Mouse (Mus musculus) liver, adult 2 months (tissue): ENCODE measurements at regions not wholly inside any gene's neighbourhood (a gene's known extent, or its start where the extent isn't known, plus 50 kb on each side); places are given as distances from the start of the nearest gene placed in this dataset.

Experiments used
- CTCF ChIP-seq: fragments of 200-500 bp; IDR thresholded peaks from 2 replicates; pipeline ENCODE4 v1.5.1; 2011; ENCODE audit warnings: low read depth, low read length, control low read depth
- POLR2A ChIP-seq: fragments of 200-500 bp; IDR thresholded peaks from 2 replicates; pipeline ENCODE4 v1.6.1; 2011; ENCODE audit warnings: low read length, control low read depth; ENCODE audit not compliant: insufficient read depth; ENCODE audit errors: extremely low read depth

DNA sequence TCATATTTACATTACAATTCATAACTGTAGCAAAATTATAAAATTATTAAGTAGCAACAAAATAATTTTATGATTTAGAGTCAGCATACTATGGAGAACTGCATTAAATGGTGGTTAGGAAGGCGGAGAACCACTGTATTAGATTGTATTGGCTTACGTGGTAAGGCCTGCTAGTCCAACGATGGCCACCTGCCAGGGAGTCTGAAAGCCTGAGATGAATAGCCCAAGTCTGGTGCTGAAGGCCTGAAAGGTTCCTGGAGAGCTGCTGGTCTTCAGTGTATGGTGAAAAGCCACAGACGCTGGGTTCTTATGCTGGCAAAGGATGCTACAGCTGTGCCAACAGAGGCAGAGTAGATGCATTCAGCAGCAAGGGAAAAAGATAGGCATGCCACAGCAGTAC, 370.5 kb downstream of the Tmem132b start:
- TF ChIP-seq CTCF (no peak), POLR2A (no peak)
